Mouse (Mus musculus) mesoderm, embryonic 11.5 days (tissue): ENCODE results near the gene Map1a.

Source experiments
- DNase-seq: peaks from one replicate; pipeline ENCODE4 v3.0.0-alpha.2; 2012; ENCODE audit warnings: low read depth, low spot score

The Map1a gene

DNA sequence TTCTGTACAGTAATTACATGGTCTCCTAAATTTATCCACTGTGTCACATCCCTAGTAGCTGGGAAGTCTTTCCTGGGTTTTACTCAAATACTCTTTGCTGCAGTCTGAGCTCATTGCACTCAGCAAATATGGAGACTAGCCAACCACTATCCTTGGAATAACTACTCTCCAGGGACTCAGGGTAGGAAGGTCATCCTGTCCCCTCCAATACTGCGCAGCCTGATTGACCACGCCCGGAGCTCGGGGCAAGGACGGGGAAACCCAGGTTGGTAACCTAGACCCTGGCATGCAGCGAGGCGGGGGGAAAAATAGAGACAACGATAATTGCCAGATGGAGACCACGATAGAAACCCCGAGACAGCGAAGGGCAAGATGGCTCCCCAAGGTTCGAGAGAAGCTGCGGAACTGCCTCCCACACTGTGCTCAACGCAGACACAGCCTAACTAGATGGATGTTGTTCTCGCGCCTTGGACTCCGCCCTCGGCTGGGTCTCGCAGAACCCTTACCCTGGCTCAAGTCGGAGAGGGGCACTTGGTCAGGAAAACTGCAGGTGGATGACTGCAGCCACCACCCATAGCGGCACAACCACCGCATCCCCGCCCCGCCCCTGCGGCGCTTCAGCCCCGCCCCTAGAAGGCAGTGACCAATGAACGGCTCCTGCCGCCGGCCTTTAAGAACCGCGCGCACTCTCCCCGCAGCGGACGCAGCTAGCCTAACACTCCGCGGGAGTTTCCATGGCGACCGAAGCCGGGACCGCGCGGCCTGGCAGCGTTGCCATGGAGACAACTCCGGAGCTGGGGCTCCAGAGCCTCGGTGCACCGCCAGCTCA, at the start of gene Map1a:
Gene Map1a, plus strand, starts transcription at position 700 of the 829 bp plus-strand sequence.
- peak; percentile 97 for DNase-seq

GRCm38 (mm10) chr2:121244099-121244498, 45.3 kb upstream of the Map1a start:
- DNase-seq: no peak

DNA sequence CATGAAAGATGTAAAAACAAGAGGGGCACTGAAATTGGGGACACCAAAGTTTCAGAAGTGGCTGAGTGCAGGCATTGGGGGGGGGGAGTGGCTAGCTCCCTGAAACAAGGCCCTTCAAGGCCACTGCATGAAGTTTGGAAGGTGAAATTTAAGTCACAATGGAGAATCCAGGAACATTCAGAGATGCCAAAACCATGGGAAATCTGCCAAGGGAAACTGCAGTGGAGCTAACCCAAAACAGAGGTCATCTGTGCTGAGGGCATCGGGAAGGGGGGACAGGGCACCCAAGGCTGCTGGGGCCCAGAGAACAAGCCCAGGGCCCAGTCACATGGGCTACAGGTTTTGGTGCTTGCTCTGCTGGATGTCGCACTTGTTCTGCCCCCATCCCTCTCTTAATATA, 39.6 kb upstream of the Map1a start:
- no peak for DNase-seq

DNA sequence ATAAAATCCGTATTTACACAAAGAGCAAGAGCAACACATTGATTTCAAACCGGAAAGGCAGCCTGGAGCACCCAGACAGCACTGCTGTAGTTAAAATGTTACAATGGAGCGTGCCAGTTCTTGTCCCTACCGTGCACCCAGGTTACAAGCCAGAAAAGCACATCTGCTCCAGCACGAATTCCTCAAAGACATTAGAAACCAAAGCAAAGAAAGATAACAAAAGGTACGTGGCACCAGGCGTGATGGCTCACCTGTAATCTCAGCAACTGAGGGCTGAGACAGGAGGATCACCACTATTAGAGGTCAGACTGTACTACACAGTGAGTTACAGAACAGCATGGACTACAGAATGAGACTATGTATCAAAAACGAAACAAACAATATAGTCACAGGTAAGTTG, 21.0 kb upstream of the Map1a start:
- no peak for DNase-seq

DNA sequence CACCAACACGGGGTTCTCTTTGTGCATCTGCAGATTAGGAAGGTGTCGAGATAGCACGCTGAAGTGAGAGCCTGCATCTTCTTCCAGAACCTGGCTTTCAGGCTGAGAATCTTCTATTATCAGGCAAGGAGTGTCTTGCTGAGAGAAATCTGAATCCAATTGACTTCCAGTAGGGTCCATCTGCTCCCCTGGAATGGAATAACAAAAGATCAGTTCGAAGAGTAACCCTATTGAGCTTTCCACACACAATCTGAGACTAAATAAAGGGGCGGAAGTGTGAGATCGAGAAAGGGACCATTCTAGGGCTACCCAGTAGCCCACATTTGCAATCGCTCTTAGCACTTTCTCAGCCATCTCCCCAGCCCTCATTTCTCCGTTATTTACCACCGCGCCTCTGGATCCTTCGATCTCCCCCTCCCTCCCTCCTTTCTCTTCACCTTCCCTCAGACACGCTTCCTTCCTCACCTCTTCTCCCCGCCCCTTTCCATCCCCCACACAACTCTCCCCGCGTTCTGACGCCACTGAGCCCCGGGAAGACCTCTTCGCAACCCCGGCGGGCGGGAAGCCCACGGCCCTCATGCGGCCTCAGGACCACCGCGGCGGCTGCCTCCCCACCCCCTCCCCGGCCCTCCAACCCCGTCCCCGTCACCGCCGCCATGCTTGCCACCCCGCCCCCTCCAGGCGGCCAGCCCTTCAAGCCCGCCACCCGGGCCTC, 18.7 kb upstream of the Map1a start:
- DNase-seq: peak; percentile 69

DNA sequence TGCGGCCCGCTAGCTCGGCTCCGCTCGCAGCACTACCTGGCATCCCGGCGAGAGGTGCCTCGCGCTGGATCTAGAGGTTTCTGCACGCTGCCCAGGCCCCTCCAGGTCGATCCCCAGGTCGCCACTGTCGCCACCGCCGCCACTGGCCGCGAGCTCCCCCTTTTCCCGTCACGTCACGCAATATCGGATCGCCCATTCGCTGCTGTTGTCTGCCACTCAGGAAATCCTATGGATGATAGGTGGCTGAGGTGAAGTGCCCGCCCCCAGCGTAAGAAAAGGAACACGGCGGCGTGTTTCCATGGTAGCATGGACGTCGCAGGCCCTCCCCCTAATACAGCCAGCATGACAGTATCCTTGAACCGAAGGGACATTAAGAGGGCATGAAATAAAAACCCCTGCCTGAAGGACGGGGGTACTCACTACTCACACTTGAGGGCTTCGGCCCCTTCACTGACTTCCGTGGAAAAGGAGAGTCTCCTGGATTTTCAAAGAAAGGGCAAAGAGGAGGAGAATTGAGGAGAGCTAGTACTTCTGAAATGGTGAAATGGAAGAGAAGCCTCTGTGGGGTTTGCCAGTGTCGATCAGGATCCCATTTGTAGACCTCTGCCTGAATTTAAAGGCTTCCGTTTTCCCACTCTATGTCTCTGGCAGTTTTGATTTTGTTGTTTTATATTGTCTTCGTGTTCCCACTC, 18.0 kb upstream of the Map1a start, which contains the start of gene Trp53bp1:
Gene Trp53bp1, minus strand, starts transcription at position 172 of the 692 bp plus-strand sequence.
- peak; percentile 96 for DNase-seq

DNA sequence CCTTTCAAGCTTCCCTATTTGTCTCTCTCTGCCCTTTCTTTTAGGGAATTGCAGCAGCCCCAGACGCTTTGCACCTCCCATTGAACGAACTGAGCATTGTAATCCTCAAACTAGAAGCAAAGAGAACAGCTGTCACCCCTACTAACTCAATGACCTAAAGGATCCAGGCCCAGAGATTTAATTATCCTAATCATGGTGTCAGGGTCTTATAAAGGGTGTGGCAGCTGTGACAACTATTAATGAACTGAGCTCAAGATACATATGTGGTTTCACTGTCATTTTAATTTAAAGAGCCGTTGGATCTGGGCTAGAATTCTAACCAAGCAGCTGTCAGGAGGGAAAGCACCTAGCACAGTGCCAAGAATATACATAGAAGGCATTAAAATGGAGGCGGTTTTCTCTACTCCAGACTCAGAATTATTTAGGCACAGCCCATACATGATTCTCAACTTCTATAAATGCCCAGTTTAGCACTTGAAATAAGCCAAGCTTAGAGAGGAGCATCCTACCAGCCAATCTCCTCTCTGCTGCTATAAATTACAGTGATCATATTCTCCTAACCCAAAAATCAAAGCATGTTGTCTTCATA, 17.4 kb upstream of the Map1a start:
- DNase-seq: no peak

DNA sequence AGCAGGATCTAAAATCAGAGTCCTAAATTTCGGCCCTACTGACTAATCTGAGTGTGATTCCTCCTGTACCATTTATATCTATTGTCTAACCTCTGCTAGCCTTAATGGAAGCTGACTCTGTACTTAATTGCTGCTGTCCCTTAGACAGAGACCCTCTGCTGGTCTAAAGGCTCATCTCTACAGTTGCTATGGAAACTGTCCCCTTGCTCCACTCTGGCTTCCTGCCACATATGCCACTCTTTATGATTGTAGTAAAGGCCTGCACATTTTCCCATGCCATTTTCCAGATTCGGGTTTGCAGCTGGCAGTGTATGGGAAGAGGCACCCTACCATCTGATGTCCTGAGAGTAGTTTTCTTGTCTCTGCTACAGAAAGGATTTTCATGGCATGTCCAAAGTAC, 1.6 kb upstream of the Map1a start:
- DNase-seq: no peak

- DNase-seq: no peak
These were observed 535 bp downstream of the Map1a start for GRCm38 (mm10) chr2:121289730-121290540.

- DNase-seq: no peak
These were observed 3.1 kb downstream of the Map1a start for GRCm38 (mm10) chr2:121292316-121293013.

GRCm38 (mm10) chr2:121294182-121294581, 4.8 kb downstream of the Map1a start:
- no peak for DNase-seq

GRCm38 (mm10) chr2:121294753-121295607, 5.6 kb downstream of the Map1a start:
- peak; percentile 62 for DNase-seq

DNA sequence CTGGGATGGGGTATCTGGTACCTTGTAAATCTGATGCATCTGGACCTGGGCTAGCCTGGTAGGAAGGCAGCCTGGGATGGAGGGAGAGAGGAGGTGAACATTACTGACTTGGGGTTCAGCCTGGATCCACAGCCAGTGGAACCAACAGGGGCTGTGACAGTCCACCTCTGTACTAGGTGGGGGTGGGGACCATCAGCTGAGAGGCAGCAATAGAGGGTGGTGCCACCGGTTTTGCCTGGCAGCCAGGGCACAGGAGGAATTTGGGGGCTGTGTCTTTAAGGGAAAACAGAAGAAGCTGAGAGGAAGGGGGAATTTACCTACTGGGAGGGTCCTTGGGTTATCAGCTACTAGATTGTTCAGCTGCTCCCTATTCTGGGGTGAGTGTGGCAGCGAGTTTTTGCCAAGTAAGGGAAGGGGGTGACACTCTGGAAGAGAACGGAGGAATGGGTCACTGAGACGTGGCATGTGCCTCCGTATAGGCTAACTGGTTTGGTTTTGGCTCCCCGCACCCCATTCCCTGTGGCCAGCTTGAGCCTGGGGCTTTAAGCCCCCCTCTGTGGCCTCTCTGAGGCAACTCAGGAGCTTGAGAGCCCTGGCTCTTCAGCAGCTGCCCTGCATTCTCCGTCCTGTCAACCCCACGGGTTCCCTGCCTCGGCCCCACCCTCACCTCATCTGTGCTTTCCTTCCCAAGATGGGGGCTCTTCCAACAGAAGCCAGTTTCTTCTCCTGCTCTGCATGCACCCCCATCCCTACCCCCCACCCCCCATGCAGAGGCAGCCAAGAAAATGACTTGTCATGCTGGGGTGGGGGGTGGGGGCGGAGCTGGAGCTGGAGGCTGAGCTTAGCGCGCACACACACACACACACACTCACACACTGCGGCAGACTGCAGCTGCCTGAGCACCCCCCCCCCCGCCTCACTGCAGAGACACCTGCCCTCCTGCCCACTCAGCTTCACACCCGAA, 6.5 kb downstream of the Map1a start:
- DNase-seq: no peak

DNA sequence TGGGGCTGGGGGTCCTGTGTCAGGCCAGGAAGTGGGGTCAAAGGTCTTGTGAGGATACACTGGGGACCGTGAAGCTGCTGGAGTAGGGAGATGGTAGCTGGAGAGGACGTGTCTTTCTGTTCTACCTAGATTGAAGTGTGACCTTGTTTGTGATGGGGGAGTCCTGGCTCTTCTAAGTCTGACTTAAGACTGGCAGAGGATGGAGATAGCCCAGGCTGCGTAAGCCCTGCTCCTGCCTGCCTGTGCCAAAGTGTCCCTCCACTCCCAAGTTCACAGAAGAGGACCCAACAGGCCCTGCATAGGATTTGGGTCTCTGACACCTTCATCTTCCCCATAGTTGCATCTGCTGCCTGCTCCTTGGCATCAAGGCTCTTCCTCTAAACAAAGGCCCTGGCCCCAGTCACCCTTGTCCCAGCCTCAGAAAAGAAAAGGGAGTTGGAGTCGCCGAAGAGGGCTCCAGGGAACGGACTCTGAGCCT, 7.4 kb downstream of the Map1a start:
- DNase-seq: no peak

DNA sequence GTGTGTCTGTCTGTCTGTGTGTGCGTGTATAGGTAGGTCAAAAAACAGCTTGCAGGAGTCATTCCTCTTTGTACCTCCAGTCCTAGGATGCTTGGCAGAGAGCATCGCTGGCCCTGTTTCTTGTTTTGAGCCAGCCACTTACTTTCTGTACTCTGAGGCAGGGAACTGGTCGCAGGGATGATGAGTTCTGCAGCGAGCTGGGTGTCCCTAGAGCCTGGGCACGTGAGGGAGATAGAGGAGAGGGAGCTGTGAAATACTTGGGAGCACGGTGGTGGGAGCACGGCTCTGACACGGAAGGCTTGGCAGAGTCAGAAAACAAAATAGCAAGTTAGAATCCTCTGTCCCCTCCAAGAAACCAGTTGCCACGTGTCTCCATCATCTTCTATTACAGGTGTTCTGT, 8.3 kb downstream of the Map1a start:
- DNase-seq: no peak

DNA sequence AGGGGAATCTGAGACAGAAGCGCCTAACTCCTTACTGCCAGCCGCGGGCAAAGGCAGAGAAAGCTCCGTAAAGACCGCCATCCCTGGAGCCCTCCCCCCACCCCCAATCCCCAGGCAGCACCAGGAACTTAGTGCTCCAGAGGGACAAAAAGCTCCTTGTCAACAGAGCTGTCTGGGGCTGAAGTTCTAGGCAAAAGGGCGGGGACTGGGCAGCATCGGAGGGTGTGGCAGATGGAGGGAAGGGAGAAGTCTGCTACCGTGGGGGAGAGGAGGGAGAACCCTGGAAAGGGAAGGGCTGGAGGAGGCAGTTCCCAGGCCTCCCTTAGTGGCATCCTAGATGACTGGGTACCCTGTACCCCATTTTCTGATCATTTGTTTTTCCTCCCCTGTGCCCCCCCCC, 8.7 kb downstream of the Map1a start:
- DNase-seq: no peak

GRCm38 (mm10) chr2:121299471-121299870, 10.1 kb downstream of the Map1a start:
- no peak for DNase-seq

DNA sequence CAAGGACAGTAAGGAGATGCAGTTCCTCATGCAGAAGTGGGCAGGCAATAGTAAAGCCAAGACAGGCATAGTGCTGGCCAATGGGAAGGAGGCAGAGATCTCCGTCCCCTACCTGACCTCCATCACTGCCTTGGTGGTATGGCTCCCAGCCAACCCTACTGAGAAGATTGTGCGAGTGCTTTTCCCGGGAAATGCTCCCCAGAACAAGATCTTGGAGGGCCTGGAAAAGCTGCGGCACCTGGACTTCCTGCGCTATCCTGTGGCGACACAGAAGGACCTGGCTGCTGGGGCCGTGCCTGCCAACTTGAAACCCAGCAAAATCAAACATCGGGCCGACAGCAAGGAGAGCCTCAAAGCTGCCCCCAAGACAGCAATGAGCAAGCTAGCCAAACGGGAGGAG, 10.6 kb downstream of the Map1a start:
- DNase-seq: no peak
